Mouse (Mus musculus) neutrophil, adult 5-6 weeks (primary cell): ENCODE results near the gene Fbxo42. TPM values are rescaled to one million over a fixed set of nuclear protein-coding genes. Genes with fewer than 3 reads are reported as not detected.
A peak's percentile ranks its signal among the peaks of the same experiment; 100 is the strongest.
"Not testable (repeated sequence)": the region's sequence is repeated elsewhere in the genome, so short reads cannot be mapped to it uniquely, and the experiment has no call there.

Source experiments
- ATAC-seq: fragments of 151-379, 151-347 bp; 2 replicates; pipeline ENCODE4 v1.8.0; 2017; ENCODE audit warnings: mild to moderate bottlenecking, moderate TSS enrichment; ENCODE audit not compliant: insufficient number of reproducible peaks, poor library complexity, low FRiP score, severe bottlenecking; ENCODE audit errors: extremely low read depth
- total RNA-seq: library from RNA; stranded (forward); fragments of 200-1000 nt; gene quantifications from 2 replicates; pipeline ENCODE4 v1.2.3, GENCODE M21; 2017

Gene Fbxo42
- total RNA-seq, 1 experiment from 2014 or later: 10.9 TPM

DNA sequence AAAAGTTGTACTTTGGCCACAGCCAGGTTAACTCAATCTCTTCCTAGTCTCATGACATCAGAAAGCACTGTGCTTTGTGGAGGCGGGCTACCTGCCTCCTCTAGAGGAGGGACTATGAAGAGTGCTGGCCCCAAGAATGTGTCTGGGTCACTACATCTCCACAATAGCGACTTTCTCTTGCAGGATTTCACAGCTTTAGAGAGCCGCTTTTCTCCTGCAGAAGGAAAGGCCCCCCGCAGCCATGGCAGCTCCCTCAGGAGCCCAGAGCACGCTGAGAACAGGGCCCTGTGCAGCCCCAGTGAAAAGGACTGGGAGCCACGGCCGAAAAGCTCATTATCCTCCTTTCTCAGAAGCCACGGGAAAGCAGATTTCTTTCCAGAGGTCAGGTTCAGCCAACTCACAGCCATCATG is 13.7 kb upstream of the Fbxo42 start:
- ATAC-seq: no peak

DNA sequence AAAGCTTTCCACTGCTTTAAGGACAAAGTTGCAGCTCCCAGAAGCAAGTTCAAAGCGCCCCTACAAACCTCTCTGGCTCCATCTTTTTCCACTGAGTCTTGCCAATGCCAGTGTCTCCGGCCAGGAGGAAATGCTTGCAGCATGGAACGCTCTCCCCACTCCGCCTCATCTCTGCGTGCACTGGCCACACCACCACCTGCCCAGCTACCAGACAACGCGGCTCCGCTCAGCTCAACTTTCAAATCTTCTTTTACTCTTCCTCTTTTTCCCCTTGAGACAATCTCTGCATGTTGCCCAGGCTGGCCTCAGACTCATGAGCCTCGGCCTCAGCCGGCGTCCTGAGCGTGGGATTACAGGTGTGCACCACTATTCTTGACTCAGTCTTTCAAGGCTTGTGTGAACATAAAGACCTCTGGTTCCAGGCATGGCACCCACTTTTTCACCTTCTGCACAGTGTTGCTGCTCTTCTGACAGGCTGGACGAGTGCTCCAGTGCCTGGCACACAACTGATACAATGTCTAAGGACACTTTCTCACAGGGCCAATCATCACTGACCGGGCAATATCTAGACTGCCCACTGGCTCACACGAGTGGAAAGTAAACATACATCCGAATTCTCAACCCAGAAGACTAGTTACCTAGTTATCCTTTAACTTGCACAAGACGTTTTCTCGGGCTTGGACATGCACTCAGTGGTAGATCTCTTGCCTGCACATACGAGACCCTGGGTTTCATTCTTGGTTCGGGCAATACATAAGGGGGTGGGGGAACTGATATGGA is 12.8 kb upstream of the Fbxo42 start:
- ATAC-seq: no peak

DNA sequence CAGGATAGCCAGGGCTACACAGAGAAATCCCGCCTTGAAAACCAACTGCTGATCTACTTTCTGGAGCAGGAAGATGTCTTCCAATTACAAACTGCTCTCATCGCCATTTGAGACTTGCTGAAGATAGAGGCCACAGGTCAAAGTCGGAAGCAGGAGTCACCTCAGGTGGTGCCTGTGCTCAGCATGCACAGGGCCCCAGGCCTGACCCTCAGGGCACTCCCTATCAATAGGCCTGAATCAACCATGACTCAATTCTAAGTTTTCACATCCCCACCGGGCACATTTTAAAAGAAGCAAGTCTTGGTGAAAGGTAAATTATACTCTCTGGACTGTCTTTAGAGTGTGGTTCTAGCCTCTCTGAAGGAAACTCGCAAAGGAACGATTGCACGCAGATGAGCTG is 11.6 kb upstream of the Fbxo42 start:
- ATAC-seq: no peak

DNA sequence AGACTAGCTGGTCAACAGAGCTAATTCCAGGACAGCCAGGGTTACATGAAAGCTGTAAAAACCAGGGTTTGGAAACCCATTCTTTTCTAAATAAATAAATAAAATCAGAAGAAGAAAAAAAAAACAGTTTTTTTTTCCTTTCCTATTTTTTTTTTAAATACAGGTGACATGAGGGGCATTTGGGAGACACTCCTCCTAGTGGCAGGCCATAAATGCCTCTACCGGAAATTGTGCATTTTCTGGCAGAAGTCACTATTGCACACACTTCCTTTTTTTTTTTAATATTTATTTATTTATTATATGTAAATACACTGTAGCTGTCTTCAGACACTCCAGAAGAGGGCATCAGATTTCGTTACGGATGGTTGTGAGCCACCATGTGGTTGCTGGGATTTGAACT is 10.0 kb upstream of the Fbxo42 start:
- ATAC-seq: not testable (repeated sequence)

DNA sequence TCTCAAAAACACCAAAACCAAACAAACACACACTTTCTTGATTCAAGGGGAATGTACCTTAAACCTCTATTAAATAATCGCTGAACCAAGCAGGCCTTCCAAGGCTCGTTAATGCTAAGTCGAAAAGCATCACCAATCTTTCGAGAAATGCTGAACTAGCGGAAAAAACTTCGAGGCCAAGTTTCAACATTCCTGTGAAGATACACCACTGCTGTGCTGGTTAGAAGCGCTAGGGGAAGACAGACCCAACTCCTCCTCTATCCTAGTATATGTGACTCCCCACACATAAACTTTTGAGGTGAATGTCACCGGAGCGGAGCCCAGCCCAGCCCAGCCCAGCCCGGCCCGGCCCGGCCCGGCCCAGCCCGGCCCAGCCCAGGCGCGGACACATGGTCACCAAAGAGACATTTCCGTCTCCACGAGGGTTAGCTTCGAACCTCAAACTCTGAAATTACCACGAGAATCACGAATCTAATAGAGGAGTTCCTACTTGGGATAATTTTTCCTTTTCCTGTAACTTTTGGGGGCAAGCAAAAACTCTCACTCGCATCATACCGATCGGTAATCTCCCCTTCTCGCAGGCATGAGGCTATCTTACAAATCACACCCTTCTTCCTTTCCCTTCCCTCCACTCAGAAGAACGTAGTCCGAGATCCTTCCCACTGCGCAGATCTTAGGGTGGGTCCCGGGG is 9.1 kb upstream of the Fbxo42 start:
- ATAC-seq: no peak

DNA sequence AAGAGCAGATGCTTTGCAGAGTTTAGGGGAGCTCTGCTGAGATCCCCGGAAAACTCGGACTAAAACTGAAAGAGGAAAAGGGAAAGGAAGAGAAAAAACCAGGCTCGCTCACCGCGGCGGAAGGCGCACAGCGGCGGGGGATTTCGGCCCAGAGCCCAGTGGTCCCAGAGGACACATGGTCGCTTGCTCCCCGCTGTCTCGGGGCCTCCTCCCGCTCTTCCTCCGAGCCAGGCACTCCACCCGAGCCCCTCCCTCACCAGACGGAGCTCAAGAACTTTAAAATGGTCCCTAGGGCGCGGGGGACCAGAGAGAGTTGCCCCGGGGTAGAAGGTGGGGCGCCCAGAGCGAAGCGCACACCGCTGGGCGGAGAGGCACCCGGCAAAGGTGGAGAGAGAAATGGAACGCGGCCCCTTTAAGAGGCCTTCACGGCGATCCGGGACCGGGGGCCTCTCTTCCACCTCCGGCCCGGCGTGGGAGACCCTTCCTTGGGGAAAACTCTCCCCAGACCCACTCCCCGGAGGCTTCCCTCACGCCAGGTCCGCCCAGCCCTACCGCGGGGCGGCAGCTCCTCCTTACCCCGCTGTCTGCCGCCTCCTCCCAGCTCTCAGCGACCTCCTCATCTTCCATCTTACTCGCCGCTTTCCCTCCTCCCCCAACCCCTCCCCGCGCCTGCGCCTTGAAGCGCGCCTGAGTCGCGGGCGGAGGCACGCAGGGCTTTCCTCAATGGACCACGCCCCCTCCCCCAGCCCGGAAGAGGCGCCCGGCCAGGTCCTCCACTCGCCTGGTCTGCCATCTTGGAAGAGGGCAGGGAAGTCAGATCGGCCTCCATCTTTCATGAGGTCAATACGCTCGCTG is 8.4 kb upstream of the Fbxo42 start, which contains the start of gene Szrd1:
Gene Szrd1 (minus strand): TSS at position 660 of the 855 bp plus-strand sequence.
- ATAC-seq: peak; percentile 93

DNA sequence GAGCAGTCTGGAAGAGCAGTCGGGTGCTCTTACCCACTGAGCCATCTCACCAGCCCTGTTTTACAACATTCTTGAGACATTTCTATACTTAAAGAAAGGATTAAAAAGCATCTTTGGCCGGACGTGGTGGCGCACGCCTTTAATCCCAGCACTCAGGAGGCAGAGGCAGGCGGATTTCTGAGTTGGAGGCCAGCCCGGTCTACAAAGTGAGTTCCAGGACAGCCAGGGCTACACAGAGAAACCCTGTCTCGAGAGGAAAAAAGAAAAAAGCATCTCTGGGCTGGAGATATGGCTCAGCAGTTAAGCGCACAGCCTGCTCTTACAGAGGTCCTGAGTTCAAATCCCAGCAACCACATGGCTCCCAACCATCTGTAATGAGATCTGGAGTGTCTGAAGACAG is 7.4 kb upstream of the Fbxo42 start:
- ATAC-seq: not testable (repeated sequence)

DNA sequence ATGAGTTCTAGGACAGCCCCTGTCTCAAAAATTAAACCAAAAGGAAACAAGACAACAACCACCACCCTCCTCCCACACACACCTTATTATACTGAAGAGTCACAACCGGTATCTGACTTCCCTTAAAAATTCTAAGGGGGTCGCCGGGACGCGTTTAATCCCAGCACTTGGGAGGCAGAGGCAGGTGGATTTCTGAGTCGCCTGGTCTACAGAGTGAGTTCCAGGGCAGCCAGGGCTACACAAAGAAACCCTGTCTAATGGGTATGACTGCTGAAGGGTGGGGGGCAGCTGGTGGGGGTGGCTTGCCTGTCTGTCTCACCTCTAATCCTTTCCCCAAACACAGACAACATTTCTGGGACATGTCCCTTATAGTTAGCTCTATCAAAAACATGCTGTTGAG is 6.7 kb upstream of the Fbxo42 start:
- no peak for ATAC-seq

DNA sequence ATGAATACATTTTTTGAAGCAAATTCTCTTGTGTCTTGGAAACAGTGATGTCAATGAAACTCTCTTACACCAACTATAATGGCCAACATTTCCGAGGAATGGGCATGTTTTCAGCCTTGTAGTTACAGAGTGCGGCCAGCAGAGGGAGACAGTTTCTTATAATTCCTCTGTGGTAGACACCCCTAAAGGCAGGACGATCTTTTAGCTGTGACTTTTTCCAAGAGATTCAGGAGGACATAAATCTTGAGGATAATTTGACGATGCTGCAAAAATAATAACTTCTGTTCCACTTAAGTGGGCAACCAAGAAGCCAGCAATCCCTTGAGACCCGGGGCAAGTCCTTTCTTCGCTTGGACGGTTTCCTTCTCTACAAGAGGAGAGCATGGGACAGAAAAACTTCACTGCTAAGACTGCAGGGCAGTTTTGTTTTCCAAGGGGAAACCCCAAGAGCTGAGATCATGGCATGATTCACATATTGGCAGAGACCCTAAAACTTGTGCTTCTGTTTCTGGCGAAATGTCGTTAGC is 5.4 kb upstream of the Fbxo42 start:
- ATAC-seq: peak; percentile 40; the same call in 1 of the 2 replicates

DNA sequence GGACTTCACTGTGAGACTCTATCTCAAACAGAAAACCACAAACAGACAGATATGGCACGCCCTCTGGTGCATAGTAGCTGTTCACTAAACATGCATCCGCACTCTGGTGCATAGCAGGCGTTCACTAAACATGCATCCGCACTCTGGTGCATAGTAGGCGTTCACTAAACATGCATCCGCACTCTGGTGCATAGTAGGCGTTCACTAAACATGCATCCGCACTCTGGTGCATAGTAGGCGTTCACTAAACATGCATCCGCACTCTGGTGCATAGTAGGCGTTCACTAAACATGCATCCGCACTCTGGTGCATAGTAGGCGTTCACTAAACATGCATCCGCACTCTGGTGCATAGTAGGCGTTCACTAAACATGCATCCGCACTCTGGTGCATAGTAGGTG is 2.6 kb upstream of the Fbxo42 start:
- ATAC-seq: not testable (repeated sequence)

DNA sequence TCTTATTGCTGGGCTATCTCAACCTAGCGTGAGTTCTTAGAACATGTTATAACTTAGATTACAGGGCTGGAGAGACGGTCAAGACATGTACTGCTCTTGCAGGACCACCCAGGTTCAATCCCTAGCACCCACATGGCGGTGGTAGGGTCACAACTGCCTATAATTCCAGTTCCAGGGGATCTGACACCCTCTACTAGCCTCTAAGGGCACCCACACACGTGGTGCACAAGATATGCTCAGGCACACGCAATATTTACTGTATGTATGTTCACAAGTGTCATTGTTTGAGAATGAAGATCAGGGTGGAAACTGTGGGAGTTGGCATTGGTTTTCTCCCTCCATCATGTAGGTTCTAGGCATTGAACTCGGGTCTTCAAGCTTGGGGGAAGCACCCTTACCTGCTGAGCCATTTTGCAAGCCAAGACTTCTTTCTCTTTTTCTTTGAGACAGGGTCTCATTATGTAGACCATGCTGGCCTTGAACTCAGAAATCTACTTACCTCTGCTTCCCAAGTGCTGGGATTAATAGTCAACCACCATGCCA is 1.2 kb upstream of the Fbxo42 start:
- no peak for ATAC-seq

DNA sequence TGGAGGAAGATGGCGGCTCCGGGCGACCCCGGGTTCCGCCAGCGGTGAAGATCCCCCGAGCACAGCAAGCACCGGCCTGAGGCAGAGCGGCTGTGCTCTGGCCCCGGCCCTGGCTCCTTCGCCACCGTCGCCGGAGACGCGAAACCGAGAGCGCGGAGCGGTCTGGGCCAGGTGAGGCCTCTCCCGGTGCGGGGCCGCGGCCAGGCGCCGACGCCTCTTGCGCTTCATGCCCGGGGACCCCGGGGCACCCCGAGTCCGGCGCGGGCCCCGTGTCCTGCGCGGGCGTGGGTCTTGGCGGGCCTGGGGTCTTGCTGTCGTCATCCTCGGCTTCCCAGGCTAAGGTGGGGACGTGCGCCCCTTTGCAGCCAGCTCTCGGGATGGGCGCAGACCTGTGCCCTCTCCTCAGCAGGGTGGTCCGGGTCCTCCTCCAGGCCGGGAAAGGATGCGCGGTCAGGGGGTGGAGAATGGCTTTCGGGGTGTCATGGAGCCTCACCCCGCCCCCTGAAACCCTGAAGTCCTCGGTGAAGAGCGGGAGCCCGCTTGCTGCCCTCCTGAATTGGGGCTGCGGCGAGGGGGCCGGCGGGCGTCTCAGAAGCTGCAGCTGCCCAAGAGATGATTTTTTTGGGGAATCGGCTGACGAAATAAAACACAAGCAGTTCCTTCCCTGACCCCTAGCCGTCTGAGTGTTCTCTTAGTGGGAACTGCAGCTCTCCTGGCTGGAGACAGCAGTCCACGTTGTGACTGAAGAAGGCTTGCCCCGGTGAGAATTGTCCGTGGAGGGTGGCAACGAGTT is 492 bp downstream of the Fbxo42 start:
- ATAC-seq: peak; percentile 20; the same call in 1 of the 2 replicates

DNA sequence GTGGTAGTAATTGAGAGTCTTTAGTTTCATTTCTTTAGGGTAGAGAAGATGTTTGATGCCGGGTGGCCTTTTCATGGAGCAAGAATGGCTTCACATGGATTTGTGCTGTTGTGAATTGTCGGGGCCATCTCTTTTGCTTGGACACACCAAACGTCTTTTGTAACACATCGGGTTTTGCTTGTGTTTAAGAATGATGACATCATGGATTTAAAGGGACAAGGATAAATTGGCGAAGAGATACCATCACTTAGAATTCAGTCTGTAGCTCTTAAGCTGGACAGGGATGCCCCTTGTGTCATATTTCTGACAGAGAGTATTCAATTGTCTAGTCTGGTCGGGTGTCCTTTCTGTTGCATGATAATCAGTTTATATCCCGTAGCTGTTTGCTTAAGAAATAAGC is 1.4 kb downstream of the Fbxo42 start:
- ATAC-seq: no peak

DNA sequence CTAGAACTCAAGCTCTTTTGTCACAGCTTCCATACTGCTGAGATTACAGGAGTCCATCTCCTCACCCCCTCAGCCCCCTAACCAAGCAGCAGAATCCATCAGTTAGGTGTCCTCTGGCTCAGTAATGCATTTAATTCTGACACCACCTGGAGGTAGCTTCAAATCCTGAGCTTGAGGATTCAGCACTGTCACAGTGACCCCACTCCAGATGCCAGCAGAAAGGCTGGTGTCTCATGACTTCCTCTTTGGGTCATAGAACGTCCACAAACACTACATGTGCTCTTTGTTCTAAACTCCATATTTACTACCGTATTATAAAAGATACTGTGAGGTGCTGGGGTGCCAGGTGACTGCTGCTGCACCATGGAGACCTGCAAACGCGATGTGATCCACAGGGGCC is 9.8 kb downstream of the Fbxo42 start:
- ATAC-seq: peak; percentile 14; the same call in 1 of the 2 replicates

DNA sequence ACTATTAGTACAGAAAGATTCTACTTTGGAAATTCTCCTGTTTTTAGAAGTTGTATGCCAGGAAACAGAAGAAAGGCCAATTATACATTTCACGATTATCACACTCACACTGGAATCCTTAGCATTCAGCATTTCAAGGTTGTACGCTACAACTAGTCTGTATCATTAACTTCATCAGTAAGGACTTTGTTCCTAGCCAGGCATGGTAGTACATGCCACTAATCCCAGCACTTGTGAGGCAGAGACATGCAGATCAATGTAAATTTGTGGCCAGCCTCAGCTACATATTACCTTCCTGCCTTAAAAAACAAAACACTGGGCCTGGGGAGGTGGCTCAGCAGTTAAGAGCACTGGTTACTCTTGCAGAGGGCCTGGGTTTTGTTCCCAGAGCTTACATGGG is 10.9 kb downstream of the Fbxo42 start:
- ATAC-seq: no peak

DNA sequence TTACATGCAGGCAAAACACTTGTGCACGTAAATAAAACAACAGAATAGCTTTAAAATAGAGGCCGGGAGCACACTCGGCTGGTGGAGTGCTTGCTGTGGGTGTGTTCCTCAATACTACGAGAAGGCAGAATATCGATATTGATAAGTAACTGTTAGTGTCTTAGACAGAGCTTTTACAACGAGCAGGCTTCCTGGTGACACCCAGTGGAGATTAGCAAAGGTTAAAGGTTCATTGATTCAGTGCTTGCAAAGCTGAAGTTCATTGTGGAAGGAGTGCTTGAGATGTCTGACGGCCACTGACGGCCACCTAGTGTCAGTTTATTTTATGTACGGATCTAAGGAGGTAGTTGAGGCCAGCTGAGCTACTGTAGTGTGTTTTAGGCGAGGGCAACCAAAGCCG is 11.4 kb downstream of the Fbxo42 start:
- no peak for ATAC-seq

DNA sequence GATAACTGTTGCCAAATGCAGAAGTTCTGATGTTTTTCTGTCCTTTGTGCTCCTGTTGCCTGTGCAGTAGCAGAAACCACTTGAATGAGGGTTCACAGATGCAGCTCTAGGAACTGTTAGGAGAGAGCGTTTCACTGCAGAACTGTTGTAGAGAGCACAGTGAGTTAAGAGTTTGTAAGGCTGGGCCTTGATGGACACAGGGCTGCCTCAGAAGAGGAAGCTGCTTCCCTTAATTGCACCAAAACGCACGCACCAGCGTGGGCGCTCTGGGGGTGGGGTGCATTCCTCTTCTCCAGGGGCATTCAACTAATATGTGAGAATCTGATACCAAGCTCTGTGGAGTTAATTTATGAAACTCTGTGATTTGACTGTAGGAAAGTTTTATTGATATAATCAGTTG is 12.0 kb downstream of the Fbxo42 start:
- 0 out of 2 replicates have a peak, but pooled peaks have one; percentile 15 for ATAC-seq

DNA sequence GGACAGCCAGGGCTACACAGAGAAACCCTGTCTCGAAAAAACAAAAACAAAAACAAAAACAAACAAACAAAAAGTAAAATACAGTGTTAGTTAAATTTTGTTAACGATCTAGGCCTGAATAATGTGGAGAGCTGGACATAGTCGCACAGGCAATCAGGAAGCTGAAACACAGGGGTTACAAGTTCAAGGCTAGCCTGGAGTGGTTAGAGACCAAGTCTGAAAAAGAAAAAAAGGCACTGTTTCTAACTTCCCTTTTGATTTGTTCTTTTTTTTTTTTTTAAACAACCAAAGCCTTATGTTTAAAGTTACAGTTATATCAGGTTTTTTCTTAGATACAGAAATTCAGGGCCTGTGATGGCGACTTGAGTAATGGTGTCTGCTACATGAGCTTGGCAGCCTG is 12.5 kb downstream of the Fbxo42 start:
- ATAC-seq: no peak
